Mouse (Mus musculus) retina, postnatal 1 day (tissue): Measurements from ENCODE around the gene Cox5b.

Experiments
- DNase-seq: peaks from one replicate; pipeline ENCODE4 v3.0.0-alpha.2; 2012

The Cox5b gene

DNA sequence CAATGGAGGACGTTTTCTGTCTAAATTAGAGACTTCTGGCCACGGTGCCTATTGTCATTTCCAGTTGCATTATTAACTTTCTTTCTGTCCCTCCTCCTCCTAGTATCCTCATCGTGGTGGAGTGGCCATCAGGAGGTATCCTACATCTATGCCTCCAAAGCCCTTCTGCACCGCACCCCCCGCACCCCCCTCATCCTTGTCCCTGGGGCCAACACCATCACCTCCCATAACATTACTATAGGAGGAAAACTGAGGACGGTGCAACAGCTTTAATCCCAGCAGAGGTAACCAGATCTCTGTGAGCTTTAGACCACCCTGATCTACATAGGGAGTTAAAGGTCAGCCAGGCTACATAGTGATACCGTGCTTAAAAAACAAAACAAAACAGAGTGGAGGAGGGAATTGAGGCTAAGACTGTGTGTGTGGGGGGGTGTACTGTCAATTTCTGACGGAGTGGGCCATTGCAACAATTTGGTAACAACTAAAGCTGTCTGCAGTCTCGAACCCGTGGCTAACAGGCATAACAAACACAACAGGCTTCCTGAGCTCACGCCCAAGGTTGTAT lies 496 bp upstream of the Cox5b start:
- no peak for DNase-seq

DNA sequence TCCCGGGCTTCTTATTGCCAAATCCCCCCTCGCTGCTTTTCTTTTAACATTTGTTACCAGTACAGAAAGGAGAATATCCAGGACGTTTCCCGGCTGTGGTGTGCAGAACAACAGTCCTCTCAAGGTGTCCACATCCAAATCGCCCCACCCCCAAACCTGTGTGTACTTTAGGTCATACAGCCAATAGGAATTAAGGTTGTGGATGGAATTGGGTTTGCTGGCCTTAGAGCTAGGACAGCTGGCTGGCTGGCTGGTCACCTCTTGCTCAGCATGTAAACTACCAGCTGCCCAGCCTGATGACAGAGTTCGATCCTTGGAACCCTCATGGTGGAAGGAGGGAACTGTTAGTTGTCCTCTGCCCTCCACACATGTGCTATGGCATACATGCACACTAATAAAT lies 3.6 kb downstream of the Cox5b start:
- DNase-seq: no peak

DNA sequence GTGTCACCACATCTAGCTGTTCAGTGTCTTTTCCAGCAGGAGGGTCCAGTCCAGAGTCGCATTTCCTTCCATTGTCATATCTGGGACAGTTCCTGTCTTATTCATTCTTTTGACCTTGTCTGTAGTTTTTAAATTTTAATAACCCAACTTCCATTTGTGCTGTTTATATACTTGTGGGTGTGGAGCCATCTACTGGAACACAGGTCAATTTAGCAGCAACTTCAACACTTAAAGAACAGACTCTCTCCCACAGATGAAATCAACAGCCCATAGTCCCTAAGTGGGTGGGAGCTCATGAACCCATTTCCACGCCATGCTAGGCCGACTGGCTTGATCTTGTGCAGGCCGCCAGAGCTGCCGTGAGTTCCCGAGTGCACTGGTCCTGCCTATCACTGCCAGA lies 5.2 kb downstream of the Cox5b start:
- DNase-seq: no peak

DNA sequence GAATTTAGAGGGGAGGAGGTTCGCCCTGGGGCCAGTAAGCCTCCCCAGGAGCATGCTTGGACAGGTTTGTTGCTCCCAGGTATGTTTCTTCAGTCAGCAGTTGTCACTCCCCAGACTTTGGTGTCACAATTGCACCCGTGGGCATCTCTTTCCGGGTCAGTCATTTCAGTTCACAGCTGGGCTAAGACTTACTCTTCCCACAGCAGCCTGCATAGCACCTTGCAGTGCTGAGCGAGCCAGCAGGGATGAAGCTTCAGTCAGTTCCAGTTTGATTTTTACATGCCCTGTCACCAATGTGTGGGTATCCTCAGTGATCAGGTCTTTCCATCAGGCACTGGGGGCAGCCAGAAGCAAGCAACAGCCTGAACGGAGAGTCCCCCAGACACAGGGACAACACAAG lies 5.8 kb downstream of the Cox5b start:
- DNase-seq: peak; percentile 56

DNA sequence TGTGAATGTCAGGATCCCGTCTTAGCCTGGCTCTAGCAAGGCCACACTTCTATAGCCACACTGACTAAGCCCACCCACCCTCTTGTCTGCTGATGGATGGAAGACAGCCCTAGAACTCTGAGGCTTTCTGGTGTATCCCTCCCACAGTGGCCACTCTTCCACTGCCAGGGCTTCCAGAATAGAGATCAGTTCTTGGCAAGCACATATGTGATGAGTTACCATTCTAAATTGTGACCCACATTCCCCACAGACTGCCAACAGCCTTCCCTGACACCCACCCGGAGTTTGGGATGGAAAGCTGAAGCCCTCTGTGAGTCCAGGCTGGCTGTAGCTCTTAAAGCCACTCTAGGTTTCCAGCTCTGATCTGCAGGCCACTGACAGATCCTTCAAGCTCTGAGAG lies 15.9 kb downstream of the Cox5b start:
- no peak for DNase-seq

DNA sequence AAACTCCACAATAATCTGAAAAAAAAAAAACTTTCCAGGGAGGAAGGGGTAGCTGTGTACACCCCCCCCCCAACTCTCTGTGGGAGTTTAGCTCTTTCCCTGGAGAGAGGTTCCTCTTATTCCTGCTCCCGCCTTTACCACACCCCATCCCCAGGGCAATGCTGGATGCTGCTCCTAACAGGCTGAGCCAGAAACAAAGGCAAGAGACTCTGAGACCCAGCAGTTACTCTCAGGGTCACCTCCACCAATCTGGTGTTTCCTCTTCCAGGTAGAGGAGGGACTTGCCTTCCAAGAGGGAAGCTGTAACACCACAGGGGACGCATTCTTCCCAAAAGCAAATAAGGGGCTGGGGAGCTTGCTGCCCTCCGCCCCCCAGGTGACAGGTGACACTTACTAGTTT lies 16.5 kb downstream of the Cox5b start:
- DNase-seq: no peak

DNA sequence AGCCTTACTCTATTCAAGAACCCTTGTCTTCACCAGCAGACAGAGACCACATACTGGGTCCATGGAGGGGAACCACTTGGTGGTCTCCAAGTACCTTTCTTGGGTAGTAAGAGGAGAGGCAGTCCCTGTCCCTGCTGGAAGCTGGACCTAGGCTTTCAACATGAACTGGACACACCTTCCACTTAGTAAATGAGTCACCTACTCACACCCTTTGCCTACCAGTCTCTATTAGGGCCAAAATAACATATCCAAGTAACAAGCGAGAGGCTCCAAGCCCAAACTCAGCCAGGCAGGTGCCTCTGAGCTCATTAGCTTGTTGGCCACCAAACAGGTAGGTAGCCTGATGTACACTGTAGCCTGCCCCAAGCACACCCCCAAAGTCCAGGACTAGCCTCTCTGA lies 17.4 kb downstream of the Cox5b start:
- DNase-seq: no peak

DNA sequence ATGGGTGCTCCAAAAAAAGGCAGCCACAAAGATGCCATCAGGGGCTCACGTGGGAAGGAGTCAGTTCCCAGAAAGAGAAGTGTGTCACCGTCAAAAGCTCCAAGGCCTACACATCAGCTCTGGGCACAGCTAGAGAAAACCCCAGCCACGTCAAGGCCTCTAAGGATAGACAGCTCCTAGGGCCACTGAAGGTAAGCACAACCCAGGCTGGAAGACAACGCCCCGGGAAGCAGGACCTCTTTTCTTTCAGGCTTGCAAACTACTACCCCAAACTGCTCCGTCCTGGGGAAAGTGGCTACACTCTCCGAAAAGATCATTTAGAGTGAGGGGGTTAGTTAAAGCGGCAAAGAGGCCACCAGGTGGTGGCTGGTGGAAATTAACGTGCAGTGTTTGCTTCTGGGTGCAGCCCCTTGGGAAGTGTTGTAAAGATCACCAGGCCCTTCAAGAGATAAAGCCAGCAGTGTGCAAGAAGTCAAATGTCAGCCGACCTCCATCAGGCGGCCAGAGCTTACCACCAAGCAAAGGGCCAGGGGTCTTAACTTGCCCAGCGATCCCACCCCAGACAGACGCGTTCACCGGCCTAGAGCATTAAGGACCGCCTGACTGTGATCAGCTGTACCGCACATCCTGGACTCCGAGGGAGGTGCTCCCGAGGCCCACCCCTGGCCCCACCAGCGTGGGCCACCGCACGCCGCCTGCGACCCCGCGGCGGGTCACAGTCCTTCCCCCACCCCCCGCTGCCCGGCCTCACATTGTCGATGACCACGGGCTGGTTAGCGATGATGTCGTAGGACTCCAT lies 18.0 kb downstream of the Cox5b start:
- DNase-seq: peak; percentile 56

DNA sequence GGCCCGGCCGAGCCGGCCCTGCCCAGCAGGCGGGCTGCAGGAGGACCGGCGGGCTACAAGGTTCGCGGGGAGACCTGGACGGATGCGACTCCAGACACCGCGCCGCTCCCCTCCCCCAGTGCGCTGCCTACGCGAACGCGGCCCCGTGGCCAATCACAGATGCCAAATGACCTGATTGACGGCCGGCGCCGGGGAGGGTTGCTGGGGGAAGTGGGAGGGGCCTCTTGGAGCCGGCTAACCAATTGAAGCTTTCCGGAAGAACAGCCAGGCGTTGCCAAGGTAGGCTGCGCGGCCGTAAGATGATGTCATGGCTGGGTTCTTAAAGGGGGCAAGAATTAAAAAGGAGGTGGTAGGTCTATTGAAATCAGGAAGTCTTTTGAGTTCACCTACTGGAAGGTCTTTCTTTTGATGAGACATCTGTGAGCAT lies 18.6 kb downstream of the Cox5b start, which contains the start of gene 4933424G06Rik:
Gene 4933424G06Rik (plus strand): TSS at position 296 of the 427 bp plus-strand sequence.
- peak; percentile 99 for DNase-seq

DNA sequence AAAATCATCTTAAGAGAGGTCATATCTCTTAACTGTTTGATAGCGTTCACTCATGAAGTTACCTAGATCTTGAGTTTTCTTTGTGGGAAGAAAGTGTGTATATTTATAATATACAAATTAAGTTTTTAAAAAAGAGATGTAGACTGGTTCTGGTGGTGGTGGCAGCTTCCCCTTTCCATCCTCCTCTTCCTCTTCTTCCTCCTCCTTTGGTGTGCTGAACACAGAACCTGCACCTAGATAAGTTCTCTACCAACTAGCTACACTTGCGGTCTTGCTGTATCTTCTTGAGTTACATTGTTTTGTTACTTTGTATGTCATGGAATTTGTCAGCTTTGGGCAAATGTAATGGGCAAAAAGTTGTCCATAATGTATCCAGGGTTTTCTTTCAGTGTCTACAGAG lies 19.9 kb downstream of the Cox5b start:
- no peak for DNase-seq

DNA sequence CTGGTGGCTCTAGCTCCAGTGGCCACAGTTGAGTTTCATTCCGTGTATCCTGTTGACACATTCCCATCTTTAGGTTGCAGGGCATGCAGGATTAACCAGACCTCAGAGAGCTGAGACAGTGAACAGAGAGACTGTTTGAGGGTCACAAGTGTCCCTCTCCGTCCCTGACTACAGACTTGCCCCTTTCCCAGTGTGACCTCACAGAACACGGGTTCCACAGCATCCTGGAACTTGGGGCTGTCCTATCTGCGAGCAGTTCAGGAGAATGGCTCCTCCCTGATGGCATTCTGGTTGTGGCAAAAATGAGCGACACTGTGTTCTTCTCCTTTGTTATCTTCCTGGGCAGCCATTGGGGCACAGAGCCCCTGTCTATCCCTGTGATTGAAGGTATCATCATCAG lies 23.1 kb downstream of the Cox5b start, which contains the start of gene Actr1b:
Gene Actr1b (minus strand): TSS at position 112 of the 400 bp plus-strand sequence.
- DNase-seq: no peak

DNA sequence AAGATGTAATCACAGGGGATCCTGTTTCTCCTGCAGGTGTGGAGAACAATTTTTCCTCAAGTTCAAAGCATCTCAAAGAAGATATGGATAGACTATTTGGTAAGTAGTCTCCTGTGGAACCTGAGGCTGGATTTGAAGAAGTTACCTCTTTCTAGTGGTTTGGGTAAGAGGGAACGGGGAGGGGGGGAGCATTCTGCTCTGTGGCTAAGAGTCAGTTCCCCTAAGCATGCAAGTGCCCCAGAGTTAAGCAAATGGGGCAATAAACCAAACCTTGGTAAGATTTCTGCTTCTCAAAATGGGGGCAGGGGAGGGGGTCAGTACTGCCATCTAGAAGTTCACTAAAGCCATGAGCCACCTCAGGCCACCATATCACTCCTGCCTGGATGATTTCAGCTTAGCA lies 27.5 kb downstream of the Cox5b start:
- DNase-seq: no peak

DNA sequence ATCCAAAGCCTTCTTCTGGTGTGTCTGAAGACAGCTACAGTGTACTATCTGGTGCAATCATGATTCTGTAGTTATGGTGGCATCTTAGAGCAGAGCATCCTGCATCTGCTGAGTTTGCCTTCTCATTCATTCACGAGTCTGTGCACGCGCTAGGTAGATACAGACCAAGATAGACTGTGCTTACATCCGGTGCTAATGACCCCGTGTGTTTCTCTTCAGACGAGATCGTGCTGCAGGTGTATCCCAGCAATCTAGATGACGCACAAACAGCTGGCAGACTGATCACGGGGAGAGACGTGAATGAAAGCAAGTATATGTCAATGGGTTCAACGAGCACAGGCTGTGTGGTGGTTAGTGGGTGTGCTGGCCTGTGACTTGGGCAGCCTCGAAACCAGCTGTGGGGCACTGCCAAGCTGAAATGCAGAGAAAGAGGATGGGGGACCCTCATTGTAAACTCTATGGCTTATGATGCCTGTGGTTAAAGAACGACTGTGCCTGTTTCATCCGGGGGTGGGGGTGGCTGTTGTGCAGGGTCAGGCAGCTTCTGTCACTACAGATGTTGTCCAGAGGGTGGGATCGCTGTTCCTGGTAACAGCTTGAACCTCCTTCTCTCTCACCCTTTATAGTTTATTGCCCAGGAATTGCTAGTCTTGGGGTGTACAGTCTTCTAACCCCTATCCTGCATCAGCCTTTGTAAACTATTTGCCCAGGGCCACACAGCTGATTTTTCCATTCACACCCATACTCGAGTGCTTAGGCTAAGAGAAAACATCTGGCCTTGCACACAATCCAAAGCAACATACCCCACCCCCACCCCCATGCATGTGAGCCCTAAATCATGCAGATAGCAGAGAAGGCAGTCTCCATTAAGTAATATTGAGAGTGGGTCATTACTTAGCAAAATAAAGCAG lies 32.2 kb downstream of the Cox5b start:
- DNase-seq: no peak

DNA sequence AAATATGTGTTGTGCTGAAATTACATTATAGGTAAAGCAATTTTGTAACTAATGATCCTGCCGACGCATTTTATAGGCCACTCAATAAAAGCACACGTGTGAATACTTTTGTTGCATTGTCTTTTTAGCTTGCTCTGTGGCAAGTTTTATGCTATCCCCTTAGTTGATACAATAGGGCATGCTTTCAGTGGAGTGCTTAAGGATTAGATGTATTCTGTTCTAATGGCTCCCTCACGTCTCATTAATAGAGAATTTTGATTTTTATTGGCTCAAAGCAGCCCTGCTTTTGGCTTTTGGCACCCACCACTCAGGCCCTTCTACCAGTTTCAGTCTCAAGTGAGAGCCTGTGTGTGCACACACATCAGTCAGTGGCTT lies 32.8 kb downstream of the Cox5b start:
- no peak for DNase-seq

DNA sequence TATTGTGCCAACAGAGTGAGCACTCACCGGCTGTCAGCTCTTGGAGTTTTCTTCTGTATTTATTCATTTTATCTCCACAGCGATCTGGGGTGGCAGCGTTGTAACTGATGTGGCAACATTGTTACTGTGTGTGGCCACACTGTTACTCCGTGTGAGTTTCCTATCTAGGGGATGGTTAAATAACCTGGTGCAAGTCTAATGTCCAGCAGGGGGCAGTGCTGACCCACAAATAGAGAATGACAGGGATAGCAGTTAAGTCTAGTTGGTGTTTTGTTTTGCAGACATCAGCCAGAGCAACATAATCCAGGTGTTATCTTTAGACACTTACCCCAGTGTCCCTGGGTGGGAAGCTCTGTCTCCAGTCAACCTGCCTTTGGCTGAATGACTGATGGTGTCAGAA lies 46.1 kb downstream of the Cox5b start:
- DNase-seq: peak; percentile 91

DNA sequence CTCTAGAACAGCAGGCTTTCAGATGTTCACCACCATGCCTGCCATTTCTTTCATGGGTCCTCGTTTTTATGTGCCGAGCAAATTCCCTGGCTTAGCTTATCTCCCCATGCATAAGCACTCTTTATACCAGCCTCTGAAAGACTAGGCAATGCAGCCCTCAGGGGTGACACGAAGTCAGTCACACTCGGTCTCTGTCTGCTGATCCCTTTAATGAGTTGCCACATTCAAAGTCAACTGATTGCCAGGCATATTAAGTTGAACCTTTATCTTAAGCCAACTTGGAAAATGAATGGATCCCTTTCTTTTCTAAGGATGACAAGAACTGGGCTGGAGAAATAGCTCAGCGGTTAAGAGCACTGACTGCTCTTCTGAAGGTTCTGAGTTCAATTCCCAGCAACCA lies 48.0 kb downstream of the Cox5b start:
- no peak for DNase-seq

DNA sequence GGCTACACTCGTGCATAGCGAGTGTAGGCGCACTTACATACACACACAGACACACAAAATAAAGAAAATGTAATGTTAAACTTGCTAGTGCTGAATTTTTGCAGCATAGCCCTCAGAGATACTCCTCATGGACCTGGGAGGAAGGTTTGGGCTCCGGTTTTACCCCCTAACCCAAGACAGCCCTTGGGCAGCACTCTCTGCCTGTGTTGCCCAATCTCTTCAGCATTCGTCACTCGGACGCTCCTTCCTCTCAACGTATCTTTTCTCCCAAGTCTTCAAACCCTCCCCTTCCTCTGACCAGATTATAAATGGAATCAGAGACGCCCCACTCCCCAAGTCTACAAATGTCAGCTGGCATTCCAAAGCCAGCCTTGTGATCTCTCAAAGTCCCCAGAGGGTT lies 51.8 kb downstream of the Cox5b start:
- DNase-seq: no peak
